Mouse (Mus musculus) T-cell, adult 66 days (primary cell): Measurements from ENCODE around the gene Mansc1. TPM values are rescaled to one million over a fixed set of nuclear protein-coding genes. Genes with fewer than 3 reads are reported as not detected.

Experiments
- total RNA-seq, 2 experiments: library from RNA; stranded (reverse); gene quantifications; 3 replicates in 1 of 2; 4 replicates in 1 of 2; pipeline ENCODE4 v1.2.4; 2023

Gene Mansc1
- total RNA-seq, result 1 to 10 TPM; 2.0 to 2.6 TPM

DNA sequence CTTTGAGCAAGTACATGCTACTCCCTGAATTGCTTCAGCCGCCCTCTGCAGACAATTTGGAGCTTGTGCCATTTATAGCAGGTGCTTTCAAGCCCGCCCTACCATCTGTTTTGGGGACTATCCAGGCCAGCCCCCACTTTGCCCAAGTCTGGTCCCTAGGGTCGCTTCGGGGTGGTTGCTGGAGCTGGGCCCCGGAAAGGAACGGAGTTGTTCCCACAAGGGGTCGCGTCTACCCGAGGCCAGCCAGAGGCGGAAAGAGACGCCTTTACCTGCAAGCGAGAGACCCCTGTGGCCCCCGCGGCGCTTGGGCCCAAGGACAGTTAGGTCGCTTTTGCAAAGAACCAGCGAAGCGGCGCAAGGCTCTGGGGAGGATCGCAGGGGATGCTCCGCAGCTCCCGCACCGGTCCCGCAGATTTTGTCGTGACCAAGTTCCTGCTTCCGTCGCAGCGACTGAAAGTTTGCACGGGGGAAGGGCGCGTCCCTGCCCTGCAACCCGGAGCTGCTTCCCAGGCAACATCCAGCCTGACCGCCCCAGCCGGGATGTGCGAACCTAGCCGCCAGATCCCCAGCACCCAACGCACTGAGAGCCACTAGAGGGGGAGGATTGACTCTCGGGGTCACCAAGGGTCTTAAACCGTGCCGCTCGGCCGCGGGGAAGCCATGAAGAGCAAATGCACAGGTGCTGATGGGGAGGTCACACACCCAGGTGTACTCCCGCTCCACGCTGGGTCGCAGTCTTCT is at the start of gene Mansc1:
Gene Mansc1 (minus strand): TSS at position 542 of the 741 bp plus-strand sequence.

DNA sequence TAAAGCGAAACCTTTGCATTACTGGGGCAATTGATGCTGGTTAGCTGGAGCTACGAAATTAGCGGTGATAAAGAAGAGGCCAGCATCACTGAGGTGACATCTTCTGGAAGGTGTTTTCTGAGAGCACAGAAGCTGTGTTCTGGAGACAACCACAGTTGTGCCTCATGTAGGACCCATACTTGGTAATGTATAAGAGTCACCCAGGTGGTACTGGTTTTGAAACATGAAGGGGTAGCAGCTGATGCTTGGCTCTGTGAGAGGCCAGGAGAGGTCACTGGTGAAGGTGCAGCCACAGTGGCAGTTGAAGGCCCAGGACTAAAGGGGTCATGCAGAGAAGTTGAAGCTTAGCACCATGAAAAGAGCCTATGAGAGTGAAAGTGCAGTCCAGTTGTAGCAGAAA is 6.9 kb upstream of the Mansc1 start, which contains the start of gene Borcs5:
Gene Borcs5 (plus strand): TSS at position 301 of the 400 bp plus-strand sequence.

DNA sequence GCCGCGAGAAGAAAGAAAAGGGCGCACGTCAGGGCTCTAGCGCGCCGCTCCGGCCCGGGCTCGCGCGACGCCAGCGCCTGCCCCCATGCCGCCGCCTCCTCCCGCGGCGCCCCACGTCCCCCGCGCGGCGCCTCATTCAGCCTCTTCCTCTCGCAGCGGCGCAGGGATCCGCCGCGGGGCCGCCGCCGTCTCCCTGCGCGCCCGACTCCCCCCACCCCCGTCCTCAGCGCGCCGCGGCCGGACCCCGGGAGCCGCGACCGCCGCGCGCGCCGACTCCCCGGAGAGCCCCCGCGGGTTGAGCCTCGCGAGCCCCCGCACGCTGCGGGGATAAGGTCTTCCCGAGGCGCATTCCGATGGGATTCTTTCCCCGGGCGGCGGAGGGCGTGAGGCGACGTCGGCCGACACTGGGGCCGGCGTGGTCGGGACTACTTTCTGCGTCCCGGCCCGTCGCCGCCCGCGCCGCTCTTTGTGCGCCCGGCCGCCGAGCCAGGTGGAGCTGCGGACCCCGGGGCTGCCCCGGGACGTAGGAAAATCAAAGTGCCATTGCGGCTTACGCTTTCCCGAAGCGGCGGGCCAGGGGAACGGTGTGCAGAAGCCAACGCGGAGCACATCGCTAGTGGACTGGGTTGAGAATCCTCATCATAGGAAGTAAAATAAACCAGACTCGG is 65.3 kb downstream of the Mansc1 start, which contains the start of gene Lrp6:
Gene Lrp6 (minus strand): TSS at position 148 of the 668 bp plus-strand sequence.

Other genes with a start within 250 kb of the Mansc1 start
- gene Bcl2l14, start 236.2 kb downstream of the Mansc1 start, total RNA-seq, result 1 to 10 TPM in 1 of 2 experiments, under 1 TPM in 1; 0.59 to 2.0 TPM
- gene Lrp6, start 65.5 kb downstream of the Mansc1 start, total RNA-seq, result 10 to 100 TPM; 48.4 to 49.4 TPM
- 10 to 100 TPM; 13.2 to 16.2 TPM for gene Borcs5, start 7.0 kb upstream of the Mansc1 start, total RNA-seq
- 1 to 10 TPM; 1.9 to 2.9 TPM for gene Dusp16, start 160.1 kb upstream of the Mansc1 start, total RNA-seq
- gene Crebl2, start 197.7 kb upstream of the Mansc1 start, total RNA-seq, result 10 to 100 TPM; 25.3 to 27.4 TPM